Mouse (Mus musculus) macrophage (primary cell): ENCODE data around the gene Krtap4-1. TPM values are rescaled to one million over a fixed set of nuclear protein-coding genes. Genes with fewer than 3 reads are reported as not detected.
"Not testable (repeated sequence)": the region's sequence is repeated elsewhere in the genome, so short reads cannot be mapped to it uniquely, and the experiment has no call there.

Experiments
- H3K27ac ChIP-seq: fragments of 350-480 bp; formaldehyde crosslinking; 2 replicates; pipeline ENCODE4 v1.9.0; 2021
- H3K36me3 ChIP-seq: fragments of 350-480 bp; formaldehyde crosslinking; 2 replicates; pipeline ENCODE4 v1.9.0; 2021; ENCODE audit errors: inconsistent target
- H3K4me3 ChIP-seq: fragments of 350-480 bp; formaldehyde crosslinking; 2 replicates; pipeline ENCODE4 v1.9.0; 2021; ENCODE audit errors: inconsistent target
- H3K79me2 ChIP-seq: fragments of 350-480 bp; formaldehyde crosslinking; 2 replicates; pipeline ENCODE4 v1.9.0; 2021; ENCODE audit errors: inconsistent target
- WGBS: methylation state at CpG from one replicate; pipeline ENCODE4 v1.1.7; 2026; ENCODE audit warnings: inconsistent platforms; ENCODE audit not compliant: missing documents; 5-methylcytosine and 5-hydroxymethylcytosine counted together
- polyA plus RNA-seq: library from polyadenylated mRNA; stranded (reverse); fragments of 250-400 nt; gene quantifications from 3 replicates; pipeline ENCODE4 v1.2.4, GENCODE M21; 2018; ENCODE audit warnings: inconsistent platforms
- total RNA-seq, 78 experiments: library from RNA; depleted of rRNA; stranded (reverse); fragments of 250-400 nt; gene quantifications; 1 replicate in 9 of 78; 2 replicates in 24 of 78; 3 replicates in 43 of 78; 4 replicates in 2 of 78; pipeline ENCODE4 v1.2.4; 2018; ENCODE audit warnings: inconsistent platforms in 56 of 78

Krtap4-1 gene
- total RNA-seq (2018; cell fraction: chromatin; rRNA removed) = not detected
- total RNA-seq (2018; cell fraction: cytosol; rRNA removed) = not detected
- not detected for total RNA-seq (2018; cell fraction: nucleus; rRNA removed)
- polyA plus RNA-seq = not detected in 3 replicates

DNA sequence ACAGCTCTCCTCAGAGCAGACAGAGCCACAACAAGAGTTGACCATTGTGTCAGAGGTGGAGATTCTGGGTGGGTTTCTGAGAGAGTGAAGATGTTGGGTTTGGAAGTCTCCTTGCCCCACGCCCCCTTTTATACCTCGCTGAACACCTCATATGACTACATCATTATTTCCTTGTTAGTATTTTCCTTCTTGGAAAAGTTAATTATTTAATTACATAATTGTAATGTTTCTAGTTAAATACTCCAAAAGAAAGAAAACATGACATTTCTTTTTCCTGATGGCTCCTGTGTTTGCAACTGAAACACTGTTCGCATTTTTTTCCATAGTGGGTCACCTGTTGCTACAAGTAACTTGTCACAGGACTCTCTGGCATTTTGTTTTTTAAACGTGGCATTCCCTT, at the start of gene Krtap4-1:
Krtap4-1 (minus strand) TSS at position 101 of the 400 bp plus-strand sequence.
- H3K79me2 ChIP-seq = no peaks in the 10 kb centered on the region
- no peak within 1 kb of the TSS for H3K4me3 ChIP-seq
- no peak within 1 kb of the TSS for H3K27ac ChIP-seq
- no peaks in the 10 kb centered on the region for H3K36me3 ChIP-seq
- WGBS = 78% methylated on average over 4 of the region's 4 CpGs

DNA sequence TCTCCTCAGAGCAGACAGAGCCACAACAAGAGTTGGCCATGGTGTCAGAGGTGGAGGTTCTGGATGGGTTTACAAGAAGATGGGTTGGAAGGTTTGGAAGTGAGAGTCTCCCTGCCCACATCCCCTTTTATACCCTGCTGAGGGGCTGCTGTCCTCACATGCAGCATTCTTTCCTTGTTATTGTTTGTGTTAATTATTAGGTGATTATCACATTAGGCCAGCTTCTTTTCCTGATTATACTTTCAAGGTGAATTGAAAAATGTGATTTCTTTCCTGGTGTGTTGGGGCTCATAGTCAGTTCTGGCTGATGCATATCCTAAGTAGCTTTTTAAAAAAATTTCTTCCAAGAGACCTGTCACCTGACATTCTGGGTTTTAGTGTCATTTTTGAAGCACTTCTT, 37.8 kb upstream of the Krtap4-1 start, which contains the start of gene Krtap4-6:
Krtap4-6 (minus strand) TSS at position 101 of the 400 bp plus-strand sequence.
- no peaks in the 10 kb centered on the region for H3K79me2 ChIP-seq

DNA sequence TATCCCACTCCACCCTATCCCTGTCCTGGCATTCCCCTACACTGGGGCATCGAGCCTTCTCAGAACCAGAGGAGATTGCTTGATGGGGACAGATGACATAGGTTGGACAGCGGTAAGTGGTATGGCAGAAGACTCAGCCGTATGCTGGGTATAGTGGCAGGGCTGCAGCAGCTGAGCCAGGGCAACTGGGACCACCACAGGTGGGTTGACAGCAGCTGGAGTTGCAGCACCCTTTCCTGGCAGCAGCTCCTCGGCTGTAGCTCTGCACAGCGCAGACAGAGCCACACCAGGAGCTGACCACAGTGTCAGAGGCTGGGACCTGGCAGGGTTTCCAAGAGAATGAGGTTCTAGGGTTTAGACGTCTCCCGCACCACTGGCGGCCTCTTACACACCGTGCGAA, 34.8 kb upstream of the Krtap4-1 start:
- 78% methylated on average over 10 of the region's 10 CpGs for WGBS
- H3K4me3 ChIP-seq = no peak overlapping the region

More for the DNA sequence above, 37.8 kb upstream of the Krtap4-1 start, which contains the start of gene Krtap4-6:
- Histone ChIP-seq H3K27ac (no peak within 1 kb of the TSS), H3K36me3 (no peaks in the 10 kb centered on the region), H3K4me3 (no peak within 1 kb of the TSS)

DNA sequence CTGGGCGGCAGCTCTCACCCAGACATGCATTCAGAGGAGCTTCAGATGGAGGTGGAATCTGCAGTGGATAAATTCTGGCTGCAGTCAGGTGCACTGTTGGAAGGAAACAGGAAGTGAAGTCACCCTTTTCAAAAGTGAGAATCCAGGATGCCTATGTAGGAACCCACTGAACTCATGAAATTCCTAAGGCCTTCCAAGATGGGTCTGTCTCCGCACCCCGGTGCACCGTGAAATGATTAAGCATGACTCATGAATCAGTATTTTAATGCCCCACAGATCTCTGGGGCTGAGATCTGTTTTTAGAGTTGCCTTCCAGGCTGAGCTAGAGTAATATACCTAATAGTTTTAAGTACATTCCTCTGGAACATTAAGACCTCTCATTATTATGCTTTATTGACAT, 31.2 kb upstream of the Krtap4-1 start:
- no peaks in the 10 kb centered on the region for H3K79me2 ChIP-seq
- H3K27ac ChIP-seq = no peak overlapping the region
- H3K36me3 ChIP-seq = no peaks in the 10 kb centered on the region
- no peak overlapping the region for H3K4me3 ChIP-seq
- 98% methylated on average over 4 of the region's 4 CpGs for WGBS

More for the DNA sequence above, 34.8 kb upstream of the Krtap4-1 start:
- H3K79me2 ChIP-seq = no peaks in the 10 kb centered on the region
- H3K27ac ChIP-seq = no peak overlapping the region
- no peaks in the 10 kb centered on the region for H3K36me3 ChIP-seq

DNA sequence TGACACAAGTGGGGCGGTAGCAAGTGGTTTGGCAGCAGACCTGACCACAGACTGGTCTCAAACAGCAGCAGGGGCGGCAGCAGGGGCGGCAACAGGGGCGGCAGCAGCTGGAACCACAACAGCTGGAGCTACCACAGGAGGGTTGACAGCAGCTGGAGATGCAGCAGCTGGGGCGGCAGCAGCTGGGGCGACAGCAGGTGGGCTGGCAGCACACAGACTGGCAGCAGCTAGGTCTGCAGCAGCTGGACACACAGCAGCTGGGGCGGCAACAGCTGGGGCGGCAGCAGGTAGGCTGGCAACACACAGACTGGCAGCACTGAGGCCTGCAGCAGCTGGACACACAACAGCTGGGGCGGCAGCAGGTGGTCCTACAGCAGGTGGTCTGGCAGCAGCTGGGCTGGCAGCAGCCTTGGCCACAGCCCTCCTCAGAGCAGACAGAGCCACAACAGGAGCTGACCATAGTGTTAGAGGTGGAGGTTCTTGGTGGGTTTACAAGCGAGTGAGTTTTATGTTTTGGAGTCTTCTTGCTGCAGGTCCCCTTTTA, 30.5 kb upstream of the Krtap4-1 start, which contains the start of gene Gm11563:
Gm11563 (minus strand) TSS at position 494 of the 544 bp plus-strand sequence.
- H3K36me3 ChIP-seq, H3K79me2 ChIP-seq, H3K4me3 ChIP-seq, H3K27ac ChIP-seq: not testable (repeated sequence)
- 48% methylated on average over 9 of the region's 10 CpGs for WGBS

DNA sequence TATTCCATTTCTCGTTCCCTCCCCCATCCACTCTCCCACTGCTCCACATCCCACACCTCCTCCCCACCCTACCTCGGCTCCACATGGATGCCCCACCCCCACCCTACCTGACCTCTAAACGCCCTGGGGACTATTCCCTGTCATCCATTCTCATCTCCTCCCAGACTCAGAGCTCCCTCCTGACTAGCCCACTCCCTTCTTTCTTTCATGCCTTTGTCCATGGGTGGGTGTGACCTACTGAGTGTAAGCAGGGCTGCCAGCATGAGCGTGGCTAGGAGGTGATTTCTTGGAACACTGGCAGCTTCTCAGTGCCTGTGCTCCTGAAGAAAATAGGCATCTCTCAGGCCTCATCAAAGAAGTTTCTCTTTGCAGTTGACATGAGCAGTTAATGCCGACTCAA, 29.0 kb upstream of the Krtap4-1 start:
- Histone ChIP-seq H3K36me3 (no peaks in the 10 kb centered on the region), H3K79me2 (no peaks in the 10 kb centered on the region), H3K27ac (no peak overlapping the region), H3K4me3 (no peak overlapping the region)
- WGBS = 63% methylated on average over 4 of the region's 5 CpGs

DNA sequence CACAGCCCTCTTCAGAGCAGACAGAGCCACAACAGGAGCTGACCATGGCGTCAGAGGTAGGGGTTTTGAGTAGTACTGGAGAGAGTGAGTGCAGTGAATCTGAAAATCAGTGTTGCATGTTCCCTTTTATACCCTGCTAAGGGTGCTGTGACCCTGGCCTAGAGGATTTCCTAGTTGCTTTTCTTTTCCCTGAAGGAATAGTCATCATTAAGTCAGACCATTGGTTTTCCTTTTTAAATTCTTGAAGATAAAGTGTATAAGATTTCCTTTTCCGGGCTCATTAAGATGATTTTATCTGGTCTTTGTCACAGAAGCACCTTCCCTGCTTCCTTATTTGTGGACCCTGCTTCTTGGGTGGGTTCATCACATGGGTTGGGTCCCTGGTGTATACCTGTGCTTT, 22.1 kb upstream of the Krtap4-1 start, which contains the start of gene Gm11555:
Gm11555 (minus strand) TSS at position 101 of the 400 bp plus-strand sequence.
- Histone ChIP-seq H3K36me3 (no peaks in the 10 kb centered on the region), H3K4me3 (no peak within 1 kb of the TSS), H3K27ac (no peak within 1 kb of the TSS), H3K79me2 (no peaks in the 10 kb centered on the region)
- 96% methylated on average over 2 of the region's 2 CpGs for WGBS

DNA sequence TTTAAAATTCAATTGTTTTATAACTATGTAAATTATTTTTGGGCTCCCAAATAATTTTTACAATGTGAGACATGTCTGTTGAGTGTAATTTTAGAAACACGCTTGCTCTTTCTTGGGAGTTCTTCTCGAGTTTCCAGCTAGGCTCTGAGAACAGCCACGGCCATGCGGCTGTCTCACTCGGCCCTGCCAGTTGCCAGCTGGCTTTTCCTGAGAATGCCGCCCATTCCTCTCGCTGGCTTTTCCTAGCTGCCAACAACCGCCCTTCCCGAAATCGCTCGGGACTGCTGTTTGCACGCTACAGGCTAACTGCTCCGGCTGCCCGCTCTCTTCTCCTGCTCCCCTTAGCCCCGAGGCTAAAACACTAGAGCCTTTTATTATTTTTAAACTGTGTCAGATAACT, 18.4 kb upstream of the Krtap4-1 start:
- no peak overlapping the region for H3K4me3 ChIP-seq
- no peaks in the 10 kb centered on the region for H3K36me3 ChIP-seq
- no peak overlapping the region for H3K27ac ChIP-seq
- no peaks in the 10 kb centered on the region for H3K79me2 ChIP-seq
- 91% methylated on average over 15 of the region's 15 CpGs for WGBS

DNA sequence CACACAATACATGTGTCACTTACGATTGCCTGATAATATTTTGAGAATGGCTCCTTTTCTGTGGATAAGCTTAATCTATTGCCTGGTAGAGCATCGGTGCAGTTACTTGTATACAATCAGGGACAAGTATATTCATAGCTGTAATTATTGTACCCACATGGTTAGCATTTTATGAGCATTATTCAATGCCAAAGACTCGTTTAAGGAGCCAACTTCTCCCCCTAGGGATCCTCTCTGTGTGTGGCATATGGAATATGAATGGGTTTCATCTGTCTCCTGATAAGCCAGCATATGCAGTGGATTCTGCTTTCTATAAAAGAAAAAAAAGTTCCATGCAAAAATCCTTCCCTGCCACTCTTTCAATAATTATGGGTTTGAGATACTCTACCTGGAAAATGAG, 16.3 kb upstream of the Krtap4-1 start:
- H3K79me2 ChIP-seq = no peaks in the 10 kb centered on the region
- no peak overlapping the region for H3K27ac ChIP-seq
- H3K4me3 ChIP-seq = no peak overlapping the region
- 79% methylated on average over 3 of the region's 3 CpGs for WGBS
- H3K36me3 ChIP-seq = no peaks in the 10 kb centered on the region

DNA sequence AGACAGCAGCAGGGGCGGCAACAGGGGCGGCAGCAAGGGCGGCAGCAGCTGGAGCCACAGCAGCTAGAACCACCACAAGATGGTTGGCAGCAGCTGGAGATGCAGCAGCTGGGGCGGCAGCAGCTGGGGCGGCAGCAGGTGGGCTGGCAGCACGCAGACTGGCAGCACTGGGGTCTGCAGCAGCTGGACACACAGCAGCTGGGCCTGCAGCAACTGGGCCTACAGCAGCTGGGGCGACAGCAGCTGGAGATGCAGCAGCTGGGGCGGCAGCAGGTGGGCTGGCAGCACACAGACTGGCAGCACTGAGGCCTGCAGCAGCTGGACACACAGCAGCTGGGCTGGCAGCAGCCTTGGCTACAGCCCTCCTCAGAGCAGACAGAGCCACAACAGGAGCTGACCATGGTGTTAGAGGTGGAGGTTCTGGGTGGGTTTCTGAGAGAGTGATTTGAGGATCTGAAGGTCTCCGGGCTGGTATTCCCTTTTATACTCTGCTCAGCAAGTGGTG, 15.6 kb upstream of the Krtap4-1 start, which contains the start of gene Krtap4-7:
Krtap4-7 (minus strand) TSS at position 455 of the 505 bp plus-strand sequence.
- not testable (repeated sequence) for H3K36me3 ChIP-seq
- WGBS = 83% methylated on average over 9 of the region's 9 CpGs

DNA sequence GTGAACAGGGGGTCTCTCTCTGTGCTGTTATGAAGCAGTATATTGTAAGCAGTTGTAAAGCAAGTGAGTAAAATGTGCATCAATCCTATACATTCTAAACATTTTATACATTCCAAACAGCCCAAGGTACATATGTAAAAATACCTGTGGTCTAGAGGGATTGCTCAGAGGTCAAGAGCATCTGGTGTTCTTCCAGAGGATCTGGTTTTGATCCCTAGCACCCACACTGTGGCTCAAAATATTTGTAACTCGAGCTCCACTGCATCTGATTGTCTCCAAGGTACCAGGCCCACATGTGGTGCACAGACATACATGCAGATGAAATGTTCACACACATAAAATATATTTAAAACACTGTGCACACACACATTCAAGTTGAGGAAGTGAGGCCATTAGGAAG, 12.9 kb upstream of the Krtap4-1 start:
- H3K79me2 ChIP-seq = no peaks in the 10 kb centered on the region
- no peaks in the 10 kb centered on the region for H3K36me3 ChIP-seq
- WGBS = 55% methylated on average over 1 of the region's 1 CpGs
- no peak overlapping the region for H3K27ac ChIP-seq
- H3K4me3 ChIP-seq = no peak overlapping the region

More for the DNA sequence above, 15.6 kb upstream of the Krtap4-1 start, which contains the start of gene Krtap4-7:
- H3K4me3 ChIP-seq, H3K27ac ChIP-seq, H3K79me2 ChIP-seq: not testable (repeated sequence)

DNA sequence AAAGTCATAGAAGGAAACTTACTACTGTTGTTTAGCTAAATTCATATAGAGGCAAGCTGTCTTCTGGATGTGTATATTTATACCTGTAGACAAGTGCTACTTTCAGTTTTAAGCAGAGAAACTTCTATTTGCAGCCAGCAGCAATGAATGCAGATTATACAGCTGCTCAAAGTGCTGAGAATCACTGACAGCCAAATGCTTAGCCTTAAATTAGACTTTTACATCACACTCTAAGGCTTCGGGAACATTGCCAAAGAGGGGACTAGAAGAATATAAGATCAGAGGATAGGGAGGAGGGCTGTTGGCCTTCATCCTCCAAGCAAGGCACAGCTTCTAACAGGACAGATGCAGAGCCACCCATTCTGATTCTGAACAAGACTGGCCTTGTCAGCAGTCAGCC, 9.0 kb upstream of the Krtap4-1 start:
- no peak overlapping the region for H3K4me3 ChIP-seq
- H3K27ac ChIP-seq = no peak overlapping the region
- H3K79me2 ChIP-seq = no peaks in the 10 kb centered on the region
- 71% methylated on average over 1 of the region's 1 CpGs for WGBS
- no peaks in the 10 kb centered on the region for H3K36me3 ChIP-seq

DNA sequence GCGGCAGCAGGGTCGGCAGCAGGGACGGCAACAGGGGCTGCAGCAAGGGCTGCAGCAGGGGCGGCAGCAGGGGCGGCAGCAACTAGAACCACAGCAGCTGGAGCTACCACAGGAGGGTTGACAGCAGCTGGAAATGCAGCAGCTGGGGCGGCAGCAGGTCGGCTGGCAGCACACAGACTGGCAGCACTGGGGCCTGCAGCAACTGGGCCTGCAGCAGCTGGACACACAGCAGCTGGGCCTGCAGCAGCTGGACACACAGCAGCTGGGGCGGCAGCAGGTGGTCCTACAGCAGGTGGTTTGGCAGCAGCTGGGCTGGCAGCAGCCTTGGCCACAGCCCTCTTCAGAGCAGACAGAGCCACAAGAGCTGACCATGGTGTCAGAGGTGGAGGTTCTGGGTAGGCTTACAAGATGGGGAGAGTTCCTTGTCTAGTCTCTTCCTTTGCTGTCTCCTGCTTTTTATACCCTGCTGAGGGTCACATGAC, 6.7 kb upstream of the Krtap4-1 start, which contains the start of gene Krtap4-2:
Krtap4-2 (minus strand) TSS at position 432 of the 482 bp plus-strand sequence.
- Histone ChIP-seq H3K36me3 (no peaks in the 10 kb centered on the region), H3K79me2 (no peaks in the 10 kb centered on the region), H3K27ac (no peak within 1 kb of the TSS), H3K4me3 (no peak within 1 kb of the TSS)
- 51% methylated on average over 8 of the region's 8 CpGs for WGBS

DNA sequence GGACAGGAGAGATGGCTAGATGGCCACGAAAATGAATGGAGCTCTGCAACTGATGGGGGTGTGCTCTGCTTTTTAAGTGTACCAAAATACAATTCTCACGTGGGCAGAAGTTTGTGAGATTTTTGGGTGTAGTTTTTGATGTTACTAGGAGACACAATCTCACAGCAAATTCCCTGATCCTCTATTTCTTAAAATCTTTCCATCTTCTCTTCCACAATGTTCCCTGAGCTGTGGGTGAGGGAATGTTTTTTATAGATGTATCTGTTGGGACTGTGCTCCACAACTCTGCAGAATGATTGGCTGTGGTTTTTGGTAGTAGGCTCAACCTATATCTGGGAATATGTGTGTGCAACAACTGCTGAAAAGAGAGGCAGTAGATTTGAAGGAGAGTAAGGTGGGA, 5.3 kb upstream of the Krtap4-1 start:
- 55% methylated on average over 2 of the region's 2 CpGs for WGBS
- no peak overlapping the region for H3K27ac ChIP-seq
- no peaks in the 10 kb centered on the region for H3K79me2 ChIP-seq

DNA sequence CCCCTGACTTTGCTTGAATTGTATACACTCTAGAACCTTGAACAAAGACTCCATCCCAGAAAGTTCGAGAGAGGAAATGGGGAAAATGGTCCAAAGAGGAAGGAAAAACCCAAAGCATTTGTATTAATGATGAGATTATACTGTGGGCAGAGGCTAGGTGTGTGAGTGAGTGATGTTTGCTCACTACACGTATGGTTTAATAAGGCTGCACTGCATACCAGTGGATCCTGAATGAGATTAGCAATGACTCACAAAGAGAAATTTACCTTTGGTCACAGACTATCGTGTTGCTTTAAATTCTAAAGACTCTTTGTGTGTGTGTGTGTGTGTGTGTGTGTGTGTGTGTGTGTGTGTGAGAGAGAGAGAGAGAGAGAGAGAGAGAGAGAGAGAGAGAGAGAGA, 2.9 kb upstream of the Krtap4-1 start:
- no peaks in the 10 kb centered on the region for H3K36me3 ChIP-seq
- no peaks in the 10 kb centered on the region for H3K79me2 ChIP-seq
- no peak overlapping the region for H3K27ac ChIP-seq
- H3K4me3 ChIP-seq = no peak overlapping the region
- 81% methylated on average over 3 of the region's 3 CpGs for WGBS

More for the DNA sequence above, 5.3 kb upstream of the Krtap4-1 start:
- H3K36me3 ChIP-seq = no peaks in the 10 kb centered on the region
- H3K4me3 ChIP-seq = no peak overlapping the region
